Mouse (Mus musculus): ENCODE data around the gene Cyp2e1.
A peak's percentile ranks its signal among the peaks of the same experiment; 100 is the strongest.

DNA sequence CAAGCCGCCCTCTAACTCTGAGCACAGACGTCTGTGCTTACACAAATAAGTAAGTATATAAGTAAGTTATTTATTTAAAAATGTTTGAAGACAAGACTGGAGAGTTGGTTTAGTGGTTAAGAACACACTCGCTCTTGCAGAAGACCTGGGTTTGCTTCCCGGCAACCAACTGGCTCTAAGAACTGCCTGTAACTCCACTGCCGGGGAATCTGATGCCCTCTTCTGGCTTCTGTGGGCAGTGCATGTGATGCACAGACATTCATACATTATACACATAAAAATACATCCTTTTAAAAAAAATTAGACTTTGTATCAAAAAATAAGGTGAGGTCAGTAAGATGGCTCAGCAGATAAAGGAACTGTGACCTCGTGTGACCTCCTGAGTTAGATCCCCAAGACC, 47.0 kb downstream of the Cyp2e1 start:
- TF ChIP-seq CTCF (IDR thresholded peaks at IDR 0.05; ENCODE audit: low read depth, low read length) (peak; percentile 46; the same call in 1 of the 2 replicates), POLR2A (IDR thresholded peaks at IDR 0.05; ENCODE audit: extremely low read depth, insufficient read depth, low read length) (no peak)
